Mouse (Mus musculus): ENCODE results near the gene Fbxw18. TPM values are rescaled to one million over a fixed set of nuclear protein-coding genes. Genes with fewer than 3 reads are reported as not detected.

The Fbxw18 gene
- not detected in 2 replicates for polyA plus RNA-seq (2012; rRNA removed; ENCODE audit: low replicate concordance)

DNA sequence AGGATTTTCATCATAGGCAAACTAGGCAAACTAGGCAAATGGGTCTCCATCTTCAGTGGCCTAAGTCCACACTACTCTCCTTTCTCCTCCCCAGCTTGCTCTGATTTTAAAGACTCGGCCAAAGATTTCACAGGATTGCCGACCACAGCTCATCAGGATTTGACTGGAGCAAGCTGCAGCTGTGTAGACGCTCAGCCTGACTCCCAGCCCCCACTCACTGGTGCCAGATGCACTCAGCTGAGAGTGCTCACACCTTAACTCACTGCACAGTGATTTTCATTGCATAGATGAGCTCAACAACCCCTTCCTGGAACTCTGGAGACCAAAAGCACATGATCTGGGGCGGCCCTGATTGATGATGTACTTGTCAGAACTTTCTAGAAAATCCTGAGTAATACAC lies at the start of gene Fbxw18:
Gene Fbxw18, minus strand, starts transcription at position 101 of the 400 bp plus-strand sequence.

DNA sequence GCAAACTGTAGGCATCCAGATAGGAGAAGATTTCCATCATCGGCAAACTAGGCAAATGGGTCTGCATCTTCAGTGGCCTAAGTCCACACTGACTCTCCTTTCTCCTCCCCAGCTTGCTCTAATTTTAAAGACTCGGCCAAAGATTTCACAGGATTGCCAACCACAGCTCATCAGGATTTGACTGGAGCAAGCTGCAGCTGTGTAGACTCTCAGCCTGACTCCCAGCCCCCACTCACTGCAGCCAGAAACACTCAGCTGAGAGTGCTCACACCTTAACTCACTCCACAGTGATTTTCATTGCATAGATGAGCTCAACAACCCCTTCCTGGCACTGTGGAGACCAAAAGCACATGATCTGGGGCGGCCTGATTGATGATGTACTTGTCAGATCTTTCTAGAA lies 43.5 kb upstream of the Fbxw18 start, which contains the start of gene Fbxw26:
Gene Fbxw26, minus strand, starts transcription at position 101 of the 400 bp plus-strand sequence.

DNA sequence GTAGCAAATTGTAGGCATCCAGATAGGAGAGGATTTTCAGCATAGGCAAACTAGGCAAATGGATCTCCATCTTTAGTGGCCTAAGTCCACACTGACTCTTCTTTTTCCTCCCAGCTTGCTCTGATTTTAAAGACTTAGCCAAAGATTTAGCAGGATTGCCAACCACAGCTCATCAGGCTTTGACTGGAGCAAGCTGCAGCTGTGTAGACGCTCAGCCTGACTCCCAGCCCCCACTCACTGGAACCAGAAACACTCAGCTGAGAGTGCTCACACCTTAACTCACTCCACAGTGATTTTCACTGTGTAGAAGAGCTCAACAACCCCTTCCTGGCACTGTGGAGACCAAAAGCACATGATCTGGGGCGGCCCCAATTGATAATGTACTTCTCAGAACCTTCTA lies 37.9 kb downstream of the Fbxw18 start, which contains the start of gene Fbxw25:
Gene Fbxw25, minus strand, starts transcription at position 101 of the 400 bp plus-strand sequence.

Other genes with a start within 250 kb of the Fbxw18 start
- not detected in 2 replicates for gene Fbxw19, start 206.8 kb downstream of the Fbxw18 start, polyA plus RNA-seq (2012; rRNA removed; ENCODE audit: low replicate concordance)
- gene Fbxw15, start 134.4 kb downstream of the Fbxw18 start, polyA plus RNA-seq (2012; rRNA removed; ENCODE audit: low replicate concordance): not detected in 2 replicates
- not detected in 2 replicates for gene Fbxw24, start 76.6 kb downstream of the Fbxw18 start, polyA plus RNA-seq (2012; rRNA removed; ENCODE audit: low replicate concordance)
- not detected in 2 replicates for gene Fbxw25, start 38.0 kb downstream of the Fbxw18 start, polyA plus RNA-seq (2012; rRNA removed; ENCODE audit: low replicate concordance)
- gene Fbxw26, start 43.4 kb upstream of the Fbxw18 start, polyA plus RNA-seq (2012; rRNA removed; ENCODE audit: low replicate concordance): not detected in 2 replicates
- not detected in 2 replicates for gene Fbxw27, start 88.0 kb upstream of the Fbxw18 start, polyA plus RNA-seq (2012; rRNA removed; ENCODE audit: low replicate concordance)
- gene Spink8, start 109.6 kb upstream of the Fbxw18 start, polyA plus RNA-seq (2012; rRNA removed; ENCODE audit: low replicate concordance): 0.46 and 11.5 TPM in 2 replicates
- 12.1 and 32.9 TPM in 2 replicates for gene Nme6, start 130.0 kb upstream of the Fbxw18 start, polyA plus RNA-seq (2012; rRNA removed; ENCODE audit: low replicate concordance)
- 0.17 and 0.54 TPM in 2 replicates for gene Camp, start 146.9 kb upstream of the Fbxw18 start, polyA plus RNA-seq (2012; rRNA removed; ENCODE audit: low replicate concordance)
- gene Cdc25a, start 172.9 kb upstream of the Fbxw18 start, polyA plus RNA-seq (2012; rRNA removed; ENCODE audit: low replicate concordance): 1.6 and 7.2 TPM in 2 replicates
- gene Map4, start 228.8 kb upstream of the Fbxw18 start, polyA plus RNA-seq (2012; rRNA removed; ENCODE audit: low replicate concordance): 179 and 234 TPM in 2 replicates